Mouse (Mus musculus) myocyte (in vitro differentiated cells): Measurements from ENCODE around the gene Crybg2. TPM values are rescaled to one million over a fixed set of nuclear protein-coding genes. Genes with fewer than 3 reads are reported as not detected.

Source experiments
- H3K27me3 ChIP-seq: one replicate; pipeline ENCODE4 v1.6.1; 2011; ENCODE audit not compliant: control insufficient read depth, insufficient read depth, insufficient read length
- H3K36me3 ChIP-seq: one replicate; pipeline ENCODE4 v1.6.1; 2011; ENCODE audit not compliant: control insufficient read depth, insufficient read depth
- H3K4me2 ChIP-seq: one replicate; pipeline ENCODE4 v1.6.1; 2011; ENCODE audit warnings: low read depth, control low read depth
- H3K4me3 ChIP-seq: one replicate; pipeline ENCODE4 v1.5.1; 2011; ENCODE audit warnings: mild to moderate bottlenecking, control low read depth, moderate library complexity
- H3K79me2 ChIP-seq: one replicate; pipeline ENCODE4 v1.6.1; 2011; ENCODE audit not compliant: control insufficient read depth, insufficient read depth
- H3ac ChIP-seq: one replicate; pipeline ENCODE4 v1.6.1; 2011; ENCODE audit not compliant: control insufficient read depth, insufficient read length
- CEBPB ChIP-seq: IDR thresholded peaks from 2 replicates; pipeline ENCODE4 v1.6.1; 2011; ENCODE audit warnings: mild to moderate bottlenecking, moderate library complexity; ENCODE audit not compliant: poor library complexity, insufficient read depth, severe bottlenecking
- E2F4 ChIP-seq: IDR thresholded peaks from one replicate; pipeline ENCODE4 v1.6.1; 2011; ENCODE audit warnings: mild to moderate bottlenecking, control low read depth, moderate library complexity; ENCODE audit not compliant: insufficient read depth
- MAX ChIP-seq: IDR thresholded peaks from one replicate; pipeline ENCODE4 v1.6.1; 2011; ENCODE audit warnings: low read depth, mild to moderate bottlenecking, control low read depth
- MYOD1 ChIP-seq, 3 experiments: IDR thresholded peaks; one replicate each; pipeline ENCODE4 v1.6.1; 2011; ENCODE audit warnings: control low read depth in 2 of 3, low read depth in 2 of 3, mild to moderate bottlenecking in 2 of 3, moderate library complexity in 1 of 3; ENCODE audit not compliant: insufficient read length in 2 of 3, control insufficient read depth in 1 of 3
- MYOG ChIP-seq, 3 experiments: IDR thresholded peaks; one replicate each; pipeline ENCODE4 v1.6.1; 2011; ENCODE audit warnings: control low read depth in 2 of 3, low read depth in 2 of 3, mild to moderate bottlenecking in 2 of 3; ENCODE audit not compliant: insufficient read length in 2 of 3, control insufficient read depth in 1 of 3, insufficient read depth in 1 of 3
- POLR2A ChIP-seq: IDR thresholded peaks from one replicate; pipeline ENCODE4 v1.6.1; 2011; ENCODE audit warnings: low read depth, mild to moderate bottlenecking, control low read depth, moderate library complexity; ENCODE audit not compliant: insufficient read length
- POLR2AphosphoS2 ChIP-seq: IDR thresholded peaks from one replicate; pipeline ENCODE4 v1.6.1; 2011; ENCODE audit warnings: low read depth, control low read depth; ENCODE audit not compliant: insufficient read length
- REST ChIP-seq: IDR thresholded peaks from one replicate; pipeline ENCODE4 v1.6.1; 2011; ENCODE audit warnings: mild to moderate bottlenecking, control low read depth, moderate library complexity; ENCODE audit not compliant: insufficient read depth, insufficient read length
- SRF ChIP-seq: IDR thresholded peaks from one replicate; pipeline ENCODE4 v1.6.1; 2011; ENCODE audit warnings: low read depth; ENCODE audit not compliant: control insufficient read depth, insufficient read length
- TCF12 ChIP-seq: IDR thresholded peaks from one replicate; pipeline ENCODE4 v1.6.1; 2011; ENCODE audit warnings: mild to moderate bottlenecking, control low read depth; ENCODE audit not compliant: poor library complexity, insufficient read depth, severe bottlenecking
- TCF3 ChIP-seq: IDR thresholded peaks from one replicate; pipeline ENCODE4 v1.6.1; 2011; ENCODE audit warnings: low read depth, control low read depth; ENCODE audit not compliant: insufficient read length
- USF1 ChIP-seq: IDR thresholded peaks from one replicate; pipeline ENCODE4 v1.6.1; 2011; ENCODE audit warnings: low read depth, mild to moderate bottlenecking, control low read depth, moderate library complexity
- polyA plus RNA-seq: library from polyadenylated mRNA; unstranded; fragments of >200 nt; fragmentation: generic; extraction: Trizol; gene quantifications from one replicate; pipeline ENCODE4 v1.2.1, GENCODE M21; 2012; ENCODE audit warnings: missing spikeins

Gene Crybg2
- polyA plus RNA-seq, 1 experiment: 0.58 TPM

DNA sequence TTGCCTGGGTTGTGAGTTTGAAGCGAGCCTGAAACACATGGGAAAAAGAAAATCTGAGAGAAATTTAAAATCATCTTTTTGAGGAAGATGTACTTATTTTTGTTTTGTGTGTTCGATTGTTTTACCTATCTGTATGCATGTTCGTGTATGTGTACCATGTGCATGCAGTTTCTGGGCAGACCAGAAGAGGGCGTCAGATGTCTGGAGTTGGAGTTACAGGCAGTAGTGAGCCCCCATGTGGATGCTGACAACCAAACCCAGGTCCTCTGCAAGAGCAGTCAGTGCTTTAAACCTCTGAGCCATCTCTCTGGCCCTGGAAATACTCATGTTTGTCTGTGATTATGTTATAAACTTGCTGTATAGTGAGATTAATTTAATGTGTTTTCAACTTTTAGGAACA lies 24.4 kb downstream of the Crybg2 start:
- H3K27me3 ChIP-seq: peaks cover 4% of the 10 kb centered on the region
- H3K36me3 ChIP-seq: no peaks in the 10 kb centered on the region
- H3K4me3 ChIP-seq: no peak overlapping the region
- H3ac ChIP-seq: no peak overlapping the region
- no peaks in the 10 kb centered on the region for H3K79me2 ChIP-seq
- TF ChIP-seq TCF12 (no peak), MAX (no peak)
- H3K4me2 ChIP-seq: no peak overlapping the region

DNA sequence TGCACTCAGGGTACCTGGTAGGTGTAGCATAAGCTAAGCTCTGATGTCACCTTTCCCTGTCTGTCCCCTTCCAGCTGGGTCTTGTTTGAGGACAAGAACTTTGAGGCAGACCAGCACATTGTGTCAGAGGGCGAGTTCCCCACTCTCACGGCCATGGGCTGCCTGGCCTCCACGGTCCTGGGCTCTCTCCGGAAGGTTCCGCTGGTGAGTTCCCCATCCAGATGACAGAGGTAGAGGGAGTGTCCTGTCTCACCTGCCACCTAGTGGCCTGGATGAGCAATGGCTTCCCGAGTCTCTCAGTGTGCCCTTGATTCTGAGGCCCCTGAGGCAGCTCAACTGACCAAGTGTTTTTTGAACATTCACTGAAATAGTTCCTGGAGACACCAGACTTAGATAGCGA lies 26.8 kb downstream of the Crybg2 start:
- TF ChIP-seq TCF12 (no peak), POLR2AphosphoS2 (no peak), MYOD1 (IDR thresholded peaks at IDR 0.05; ENCODE audit: control insufficient read depth in 1 of 3, insufficient read length in 2 of 3, low read depth in 2 of 3) (no peak), MAX (no peak), TCF3 (no peak), CEBPB (no peak), USF1 (no peak), E2F4 (no peak), MYOG (IDR thresholded peaks at IDR 0.05; ENCODE audit: control insufficient read depth in 1 of 3, insufficient read depth in 1 of 3, insufficient read length in 2 of 3, low read depth in 2 of 3) (no peak), SRF (no peak), POLR2A (no peak), REST (no peak)
- Histone ChIP-seq H3K4me2 (no peak overlapping the region), H3ac (no peak overlapping the region), H3K79me2 (no peaks in the 10 kb centered on the region), H3K36me3 (no peaks in the 10 kb centered on the region), H3K4me3 (no peak overlapping the region), H3K27me3 (peaks cover 2% of the 10 kb centered on the region)

DNA sequence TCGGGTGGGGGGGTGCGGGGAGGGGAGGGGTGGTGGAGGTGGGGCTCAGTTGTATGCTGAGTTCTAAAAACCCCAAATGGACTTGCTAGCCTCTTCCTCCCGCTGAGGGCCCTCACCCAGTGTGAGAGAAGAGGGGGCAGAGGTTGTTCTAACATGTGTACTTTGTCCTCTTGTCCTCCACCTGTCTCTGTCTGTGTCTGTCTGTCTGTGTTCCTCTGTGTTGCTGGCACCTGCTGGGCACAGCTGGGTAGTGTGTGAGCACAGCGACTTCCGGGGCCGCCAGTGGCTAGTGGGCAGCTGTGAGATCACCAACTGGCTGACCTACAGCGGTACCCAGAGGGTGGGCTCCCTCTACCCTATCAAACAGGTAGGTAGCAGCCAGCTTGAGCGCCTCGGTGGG lies 28.4 kb downstream of the Crybg2 start:
- Histone ChIP-seq H3K4me2 (no peak overlapping the region), H3K4me3 (no peak overlapping the region), H3K27me3 (peaks cover 14% of the 10 kb centered on the region), H3K36me3 (no peaks in the 10 kb centered on the region), H3K79me2 (no peaks in the 10 kb centered on the region), H3ac (no peak overlapping the region)
- TF ChIP-seq SRF (no peak), E2F4 (no peak), MAX (no peak), MYOG (IDR thresholded peaks at IDR 0.05; ENCODE audit: control insufficient read depth in 1 of 3, insufficient read depth in 1 of 3, insufficient read length in 2 of 3, low read depth in 2 of 3) (no peak), MYOD1 (IDR thresholded peaks at IDR 0.05; ENCODE audit: control insufficient read depth in 1 of 3, insufficient read length in 2 of 3, low read depth in 2 of 3) (no peak), CEBPB (no peak), TCF12 (no peak)

DNA sequence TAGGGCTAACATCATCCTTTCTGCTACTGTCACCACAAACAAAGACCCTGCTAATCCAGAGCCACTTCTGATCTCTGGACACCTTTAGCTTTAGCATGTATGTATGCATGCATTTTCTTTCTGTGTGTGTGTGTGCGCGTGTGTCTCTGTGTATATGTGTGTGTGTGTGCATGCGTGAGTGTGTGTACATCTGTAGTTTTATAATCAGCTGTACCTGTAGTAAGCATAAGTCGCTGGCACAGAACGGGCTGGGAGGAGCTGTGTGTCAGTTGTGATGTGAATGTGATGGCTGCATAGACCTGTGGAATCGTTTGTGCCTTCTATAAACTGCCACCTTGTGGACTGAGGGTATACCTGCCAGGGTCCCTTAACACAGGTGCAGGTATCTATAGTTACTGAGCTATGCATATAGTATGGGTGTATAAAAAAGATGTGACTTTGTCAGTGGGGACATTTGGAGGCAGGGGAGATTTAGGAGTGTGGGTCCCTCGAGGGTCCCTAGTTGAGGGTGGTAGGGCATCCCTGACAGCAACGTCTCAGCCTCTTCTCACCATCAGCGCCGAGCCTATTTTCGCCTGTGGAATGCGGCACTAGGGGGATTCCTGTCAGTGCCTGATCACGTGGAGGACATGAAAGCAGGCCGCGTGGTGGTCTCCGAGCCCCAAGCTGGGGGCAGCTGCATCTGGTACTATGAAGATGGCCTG lies 30.1 kb downstream of the Crybg2 start:
- no peaks in the 10 kb centered on the region for H3K36me3 ChIP-seq
- TF ChIP-seq MAX: no peak
- no peak for TF ChIP-seq E2F4
- no peak for TF ChIP-seq TCF12
- no peak for TF ChIP-seq MYOD1 (IDR thresholded peaks at IDR 0.05; ENCODE audit: control insufficient read depth in 1 of 3, insufficient read length in 2 of 3, low read depth in 2 of 3)
- TF ChIP-seq REST: no peak
- TF ChIP-seq CEBPB: no peak
- TF ChIP-seq POLR2A: no peak
- no peak for TF ChIP-seq MYOG (IDR thresholded peaks at IDR 0.05; ENCODE audit: control insufficient read depth in 1 of 3, insufficient read depth in 1 of 3, insufficient read length in 2 of 3, low read depth in 2 of 3)
- TF ChIP-seq USF1: no peak
- TF ChIP-seq SRF: no peak
- no peak for TF ChIP-seq TCF3

DNA sequence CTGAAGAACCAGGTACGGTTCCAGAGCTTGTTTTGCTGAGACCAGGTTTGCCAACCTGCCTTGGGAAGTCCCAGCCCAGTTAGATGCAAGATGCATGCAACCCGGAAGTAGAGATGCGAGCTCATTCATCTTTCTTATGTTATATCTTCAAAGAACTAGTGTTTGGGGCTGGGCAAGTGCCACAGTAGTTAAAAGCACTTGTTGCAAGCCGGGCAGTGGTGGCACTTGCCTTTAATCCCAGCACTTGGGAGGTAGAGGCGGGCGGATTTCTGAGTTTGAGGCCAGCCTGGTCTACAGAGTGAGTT lies 30.6 kb downstream of the Crybg2 start:
- TF ChIP-seq MYOD1 (IDR thresholded peaks at IDR 0.05; ENCODE audit: control insufficient read depth in 1 of 3, insufficient read length in 2 of 3, low read depth in 2 of 3) (no peak), TCF3 (no peak), CEBPB (no peak), POLR2AphosphoS2 (no peak), REST (no peak), SRF (no peak), TCF12 (no peak), POLR2A (no peak), USF1 (no peak), MAX (no peak), MYOG (IDR thresholded peaks at IDR 0.05; ENCODE audit: control insufficient read depth in 1 of 3, insufficient read depth in 1 of 3, insufficient read length in 2 of 3, low read depth in 2 of 3) (no peak), E2F4 (no peak)
- no peak overlapping the region for H3ac ChIP-seq
- no peak overlapping the region for H3K4me3 ChIP-seq

More for the DNA sequence above, 30.1 kb downstream of the Crybg2 start:
- Histone ChIP-seq H3ac (no peak overlapping the region), H3K4me3 (no peak overlapping the region), H3K27me3 (peaks cover 15% of the 10 kb centered on the region), H3K79me2 (no peaks in the 10 kb centered on the region), H3K4me2 (no peak overlapping the region)

More for the DNA sequence above, 30.6 kb downstream of the Crybg2 start:
- Histone ChIP-seq H3K36me3 (no peaks in the 10 kb centered on the region), H3K4me2 (no peak overlapping the region), H3K27me3 (peaks cover 15% of the 10 kb centered on the region), H3K79me2 (no peaks in the 10 kb centered on the region)
